Mouse (Mus musculus): Measurements from ENCODE around the gene Luc7l.

GRCm38 (mm10) chr17:26315474-26315873, 62.8 kb downstream of the Luc7l start:
- TF ChIP-seq CTCF (IDR thresholded peaks at IDR 0.05; ENCODE audit: low read depth, low read length) (no peak), POLR2A (IDR thresholded peaks at IDR 0.05; ENCODE audit: extremely low read depth, insufficient read depth, low read length) (no peak)
